Mouse (Mus musculus) thymus, adult 2 months (tissue): ENCODE measurements around the gene D5Ertd579e. TPM values are rescaled to one million over a fixed set of nuclear protein-coding genes. Genes with fewer than 3 reads are reported as not detected.

Experiments
- DNase-seq: peaks from one replicate; pipeline ENCODE4 v3.0.0; 2021
- H3K27ac ChIP-seq: fragments of 200-500 bp; 2 replicates; pipeline ENCODE4 v1.5.1; 2012; ENCODE audit warnings: low read length, control low read depth; ENCODE audit not compliant: control insufficient read depth, insufficient read depth
- H3K27me3 ChIP-seq: fragments of 200-500 bp; 2 replicates; pipeline ENCODE4 v1.6.1; 2012; ENCODE audit warnings: mild to moderate bottlenecking, low read length, moderate library complexity, mixed read lengths; ENCODE audit not compliant: control insufficient read depth, insufficient read depth
- H3K36me3 ChIP-seq: fragments of 200-500 bp; 2 replicates; pipeline ENCODE4 v1.6.1; 2012; ENCODE audit warnings: mild to moderate bottlenecking, low read length, moderate library complexity; ENCODE audit not compliant: control insufficient read depth, insufficient read depth
- H3K4me1 ChIP-seq: fragments of 200-500 bp; replicated peaks from 2 replicates; pipeline ENCODE4 v1.6.1; 2012; ENCODE audit warnings: low read length; ENCODE audit not compliant: control insufficient read depth, insufficient read depth
- H3K4me3 ChIP-seq: fragments of 200-500 bp; 2 replicates; pipeline ENCODE4 v1.5.1; 2012; ENCODE audit warnings: mild to moderate bottlenecking, low read length, control low read depth, moderate library complexity; ENCODE audit not compliant: control insufficient read depth, insufficient read depth
- CTCF ChIP-seq: fragments of 200-500 bp; IDR thresholded peaks from 2 replicates; pipeline ENCODE4 v1.5.1; 2012; ENCODE audit warnings: mild to moderate bottlenecking, control low read depth, low read length, moderate library complexity, borderline replicate concordance; ENCODE audit not compliant: control insufficient read depth, poor library complexity, insufficient read depth; ENCODE audit errors: extremely low read depth
- POLR2A ChIP-seq: fragments of 200-500 bp; IDR thresholded peaks from 2 replicates; pipeline ENCODE4 v1.6.1; 2012; ENCODE audit warnings: mild to moderate bottlenecking, low read length, control low read depth, moderate library complexity; ENCODE audit not compliant: control insufficient read depth, poor library complexity, insufficient read depth; ENCODE audit errors: extremely low read depth
- WGBS: fragments of 180-500 bp; shearing (Covaris S2); methylation state at CpG from one replicate; pipeline ENCODE4 v1.1.7; 2018; 5-methylcytosine and 5-hydroxymethylcytosine counted together
- polyA plus RNA-seq: library from polyadenylated mRNA; depleted of rRNA; stranded (reverse); fragments of >200 nt; gene quantifications from 2 replicates; pipeline ENCODE4 v1.2.3, GENCODE M21; 2012

The D5Ertd579e gene
- polyA plus RNA-seq, 1 experiment = 26.8 TPM

GRCm38 (mm10) chr5:36581924-36582642, 113.7 kb downstream of the D5Ertd579e start:
- H3K4me1 ChIP-seq = peaks cover 17% of the 10 kb centered on the region
- WGBS = under 1% methylated on average over 54 of the region's 54 CpGs

GRCm38 (mm10) chr5:36581259-36581923, 114.4 kb downstream of the D5Ertd579e start:
- no peak for TF ChIP-seq POLR2A
- TF ChIP-seq CTCF = no peak
- H3K27me3 ChIP-seq = no peaks in the 10 kb centered on the region
- peaks cover 17% of the 10 kb centered on the region for H3K4me1 ChIP-seq
- H3K4me3 ChIP-seq = peak overlapping the region; percentile 69
- no peaks in the 10 kb centered on the region for H3K36me3 ChIP-seq
- no peak overlapping the region for H3K27ac ChIP-seq
- 3% methylated on average over 39 of the region's 40 CpGs for WGBS
- no peak for DNase-seq

More at GRCm38 (mm10) chr5:36581924-36582642, 113.7 kb downstream of the D5Ertd579e start:
- no peaks in the 10 kb centered on the region for H3K36me3 ChIP-seq
- peak; percentile 55; the same call in 1 of the 2 replicates for TF ChIP-seq CTCF
- TF ChIP-seq POLR2A = peak; percentile 86
- peak overlapping the region; percentile 81 for H3K4me3 ChIP-seq
- H3K27me3 ChIP-seq = no peaks in the 10 kb centered on the region
- H3K27ac ChIP-seq = peak overlapping the region; percentile 65
- peak; percentile 100 for DNase-seq

- DNase-seq = no peak
- Histone ChIP-seq H3K4me1 (peaks cover 22% of the 10 kb centered on the region), H3K4me3 (no peak overlapping the region), H3K27ac (no peak overlapping the region), H3K36me3 (no peaks in the 10 kb centered on the region), H3K27me3 (no peaks in the 10 kb centered on the region)
- no peak for TF ChIP-seq CTCF
- TF ChIP-seq POLR2A = no peak
- 89% methylated on average over 7 of the region's 7 CpGs for WGBS
These were observed 115.9 kb downstream of the D5Ertd579e start for GRCm38 (mm10) chr5:36579967-36580366.

- Histone ChIP-seq H3K36me3 (no peaks in the 10 kb centered on the region), H3K4me1 (peaks cover 31% of the 10 kb centered on the region), H3K27me3 (no peaks in the 10 kb centered on the region), H3K27ac (no peak overlapping the region), H3K4me3 (no peak overlapping the region)
- TF ChIP-seq POLR2A (no peak), CTCF (no peak)
- 95% methylated on average over 2 of the region's 2 CpGs for WGBS
- DNase-seq = no peak
These were observed 116.8 kb downstream of the D5Ertd579e start for GRCm38 (mm10) chr5:36578982-36579381.

GRCm38 (mm10) chr5:36576457-36576856, 119.4 kb downstream of the D5Ertd579e start:
- no peak for DNase-seq
- Histone ChIP-seq H3K36me3 (no peaks in the 10 kb centered on the region), H3K27me3 (no peaks in the 10 kb centered on the region), H3K4me1 (peaks cover 41% of the 10 kb centered on the region), H3K27ac (no peak overlapping the region), H3K4me3 (no peak overlapping the region)
- no peak for TF ChIP-seq CTCF
- TF ChIP-seq POLR2A = no peak
- 96% methylated on average over 3 of the region's 3 CpGs for WGBS

- Histone ChIP-seq H3K27ac (no peak overlapping the region), H3K27me3 (no peaks in the 10 kb centered on the region), H3K4me3 (no peak overlapping the region), H3K4me1 (peaks cover 41% of the 10 kb centered on the region), H3K36me3 (0 out of 2 replicates have a peak, but pooled peaks cover 7% of the 10 kb centered on the region)
- no peak for DNase-seq
- no peak for TF ChIP-seq POLR2A
- TF ChIP-seq CTCF = no peak
- WGBS = 89% methylated on average over 1 of the region's 1 CpGs
These were observed 120.1 kb downstream of the D5Ertd579e start for GRCm38 (mm10) chr5:36575745-36576144.

- Histone ChIP-seq H3K4me3 (no peak overlapping the region), H3K27me3 (no peaks in the 10 kb centered on the region), H3K36me3 (0 out of 2 replicates have a peak, but pooled peaks cover 7% of the 10 kb centered on the region), H3K4me1 (peaks cover 40% of the 10 kb centered on the region), H3K27ac (no peak overlapping the region)
- 91% methylated on average over 3 of the region's 3 CpGs for WGBS
- TF ChIP-seq CTCF (no peak), POLR2A (no peak)
- no peak for DNase-seq
These were observed 120.6 kb downstream of the D5Ertd579e start for GRCm38 (mm10) chr5:36575227-36575626.
